Mouse (Mus musculus) 416B (cell line): ENCODE measurements at regions not wholly inside any gene's neighbourhood (a gene's known extent, or its start where the extent isn't known, plus 50 kb on each side); places are given as distances from the start of the nearest gene placed in this dataset.
A peak's percentile ranks its signal among the peaks of the same experiment; 100 is the strongest.

ENCODE experiments used
- DNase-seq: peaks from one replicate; pipeline ENCODE4 v3.0.0; 2011; ENCODE audit warnings: low read depth

DNA sequence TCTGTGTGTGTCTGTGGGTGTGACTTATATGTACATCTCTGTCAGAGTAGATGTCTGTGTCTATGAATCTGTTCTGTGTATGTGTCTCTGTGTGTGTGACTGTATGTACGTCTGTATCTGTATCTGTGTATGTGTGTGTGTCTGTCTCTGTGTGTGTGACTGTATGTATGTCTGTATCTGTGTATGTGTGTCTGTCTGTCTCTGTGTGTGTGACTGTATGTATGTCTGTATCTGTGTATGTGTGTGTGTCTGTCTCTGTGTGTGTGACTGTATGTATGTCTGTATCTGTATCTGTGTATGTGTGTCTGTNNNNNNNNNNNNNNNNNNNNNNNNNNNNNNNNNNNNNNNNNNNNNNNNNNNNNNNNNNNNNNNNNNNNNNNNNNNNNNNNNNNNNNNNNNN, 88.3 kb downstream of the Sspn start:
- DNase-seq: peak; percentile 33
